Mouse (Mus musculus) kidney, postnatal 10 days (tissue): Measurements from ENCODE around the gene Rhbdd3.
A peak's percentile ranks its signal among the peaks of the same experiment; 100 is the strongest.

ENCODE experiments used
- DNase-seq: peaks from one replicate; pipeline ENCODE4 v3.0.0; 2021; ENCODE audit warnings: mixed read lengths

Rhbdd3 gene

DNA sequence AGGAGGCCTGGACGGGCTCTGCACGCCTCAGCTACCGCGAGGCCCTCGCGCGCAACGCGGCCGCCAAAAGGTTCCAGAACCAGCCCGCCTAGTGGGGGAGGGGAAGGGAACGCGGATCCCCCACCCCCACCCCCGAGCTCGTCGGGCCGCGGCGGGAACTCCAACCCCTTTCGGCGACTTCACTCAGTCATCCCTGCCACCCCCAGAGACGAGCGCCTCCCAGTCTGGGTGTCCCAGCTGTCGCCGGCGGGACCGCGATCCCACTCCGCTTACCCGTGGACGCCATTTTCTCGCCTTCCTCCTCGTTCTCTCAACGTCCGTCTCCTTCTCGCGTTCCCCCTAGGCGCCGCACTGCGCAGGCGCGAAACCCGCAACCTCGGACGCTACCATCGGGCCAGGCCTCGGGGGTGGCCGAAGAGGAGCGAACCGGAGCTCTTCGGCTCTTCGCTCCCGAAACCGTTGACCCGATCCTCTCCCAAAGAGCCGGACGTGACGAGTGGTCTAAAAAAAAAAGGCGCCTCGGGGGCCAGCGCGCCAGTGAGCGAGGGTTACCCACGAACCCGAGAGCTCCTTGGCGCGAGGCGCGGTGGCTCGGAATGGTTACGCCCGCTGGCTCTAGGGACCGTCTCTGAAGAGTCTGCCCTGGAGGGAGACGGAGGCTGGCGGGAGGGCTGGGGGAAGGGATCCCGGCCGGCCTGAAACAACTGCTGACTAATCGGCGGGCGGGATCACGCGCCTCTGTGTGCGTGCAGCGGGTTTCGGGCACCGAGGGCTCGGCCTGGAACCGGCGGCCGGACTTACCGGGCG lies at the start of gene Rhbdd3, which contains the start of gene Ewsr1:
Gene Rhbdd3, plus strand, starts transcription at position 191 of the 807 bp plus-strand sequence.
Gene Ewsr1, minus strand, starts transcription at position 531 of the 807 bp plus-strand sequence.
- DNase-seq, result peak; percentile 98

DNA sequence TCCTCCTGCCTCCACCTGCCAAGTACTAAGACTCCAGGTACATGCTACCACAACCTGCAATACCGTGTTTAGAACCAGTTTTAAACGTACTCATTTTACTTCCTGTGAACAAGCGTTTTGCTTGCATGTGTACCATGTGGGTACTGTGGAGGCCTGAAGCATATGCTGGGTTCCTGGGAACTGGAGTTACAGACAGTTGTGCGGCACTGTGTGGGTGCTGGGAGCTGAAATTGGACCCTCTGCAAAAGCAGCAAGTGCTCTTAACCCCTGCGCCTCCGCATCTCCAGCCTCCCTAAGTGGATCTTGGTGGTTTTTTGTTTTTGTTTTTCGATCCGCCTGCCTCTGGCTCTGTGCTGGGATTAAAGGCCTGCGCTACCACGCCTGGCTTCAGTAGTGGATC lies 47.1 kb upstream of the Rhbdd3 start:
- no peak for DNase-seq

DNA sequence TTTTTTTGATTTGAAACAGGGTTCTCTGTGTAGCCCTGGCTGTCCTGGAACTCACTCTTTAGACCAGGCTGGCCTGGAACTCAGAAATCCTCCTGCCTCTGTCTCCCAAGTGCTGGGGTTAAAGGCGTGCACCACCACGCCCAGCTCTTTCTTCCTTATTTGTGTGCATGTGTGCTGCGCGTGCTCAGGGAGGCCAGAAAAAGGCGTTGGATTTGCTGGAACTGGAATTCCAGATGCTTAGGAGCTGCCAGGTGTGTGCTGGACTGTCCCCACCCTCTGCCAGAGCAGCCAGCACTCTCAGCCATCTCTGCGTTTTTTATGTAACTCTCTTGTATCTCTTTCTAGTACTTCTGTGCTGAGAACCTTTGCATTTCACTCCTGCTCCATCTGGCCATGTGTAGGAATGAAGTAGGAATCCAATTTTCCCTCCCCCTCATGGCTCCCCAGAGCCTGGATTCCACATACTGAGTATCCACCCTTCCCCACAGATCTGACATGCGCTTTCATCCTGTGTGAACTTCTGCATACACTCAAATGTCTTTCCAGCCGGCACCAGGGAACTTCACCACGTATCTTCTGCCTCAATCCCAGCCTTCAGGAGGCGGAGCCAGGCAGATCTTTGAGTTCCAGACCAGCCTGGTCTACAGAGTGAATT lies 46.4 kb upstream of the Rhbdd3 start:
- no peak for DNase-seq

DNA sequence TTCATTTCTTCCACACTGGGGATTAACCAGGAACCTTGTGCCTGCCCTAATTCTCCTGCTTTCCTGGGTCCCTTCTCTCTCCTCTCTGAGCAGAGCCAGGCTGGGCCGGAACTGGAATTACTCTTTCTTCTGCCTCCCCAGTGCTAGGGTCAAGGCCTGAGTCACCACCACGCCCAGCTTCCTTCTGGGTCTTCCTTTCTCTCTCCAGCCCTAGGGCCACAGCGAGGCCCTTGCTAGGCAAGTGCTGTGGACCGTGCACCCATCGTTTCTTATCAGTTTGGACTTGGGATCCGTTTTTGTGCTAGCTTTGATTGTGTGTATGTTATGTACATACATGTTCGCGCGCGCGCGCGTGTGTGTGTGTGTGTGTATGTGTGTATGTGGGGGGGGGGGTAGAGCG lies 44.6 kb upstream of the Rhbdd3 start:
- DNase-seq, result no peak

DNA sequence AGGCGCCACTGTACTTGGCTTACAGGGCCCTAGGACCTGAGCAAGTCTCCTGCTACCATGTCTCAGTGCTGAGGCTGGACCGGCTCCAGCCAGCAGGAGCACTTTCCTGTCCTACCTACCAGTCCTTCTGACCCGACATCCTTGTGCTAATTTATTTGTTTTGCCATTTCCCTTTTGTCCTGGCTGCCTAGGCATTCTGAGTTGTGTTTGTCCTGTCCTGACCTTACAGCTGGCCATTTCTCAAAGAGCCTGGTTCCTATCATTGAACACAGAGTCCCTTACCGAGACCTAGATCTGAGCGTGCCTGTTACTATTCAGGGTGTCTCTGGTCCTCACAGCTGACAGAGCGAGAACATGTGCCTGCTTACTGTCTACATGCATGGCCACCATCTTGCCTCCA lies 43.9 kb upstream of the Rhbdd3 start:
- DNase-seq, result peak; percentile 44

DNA sequence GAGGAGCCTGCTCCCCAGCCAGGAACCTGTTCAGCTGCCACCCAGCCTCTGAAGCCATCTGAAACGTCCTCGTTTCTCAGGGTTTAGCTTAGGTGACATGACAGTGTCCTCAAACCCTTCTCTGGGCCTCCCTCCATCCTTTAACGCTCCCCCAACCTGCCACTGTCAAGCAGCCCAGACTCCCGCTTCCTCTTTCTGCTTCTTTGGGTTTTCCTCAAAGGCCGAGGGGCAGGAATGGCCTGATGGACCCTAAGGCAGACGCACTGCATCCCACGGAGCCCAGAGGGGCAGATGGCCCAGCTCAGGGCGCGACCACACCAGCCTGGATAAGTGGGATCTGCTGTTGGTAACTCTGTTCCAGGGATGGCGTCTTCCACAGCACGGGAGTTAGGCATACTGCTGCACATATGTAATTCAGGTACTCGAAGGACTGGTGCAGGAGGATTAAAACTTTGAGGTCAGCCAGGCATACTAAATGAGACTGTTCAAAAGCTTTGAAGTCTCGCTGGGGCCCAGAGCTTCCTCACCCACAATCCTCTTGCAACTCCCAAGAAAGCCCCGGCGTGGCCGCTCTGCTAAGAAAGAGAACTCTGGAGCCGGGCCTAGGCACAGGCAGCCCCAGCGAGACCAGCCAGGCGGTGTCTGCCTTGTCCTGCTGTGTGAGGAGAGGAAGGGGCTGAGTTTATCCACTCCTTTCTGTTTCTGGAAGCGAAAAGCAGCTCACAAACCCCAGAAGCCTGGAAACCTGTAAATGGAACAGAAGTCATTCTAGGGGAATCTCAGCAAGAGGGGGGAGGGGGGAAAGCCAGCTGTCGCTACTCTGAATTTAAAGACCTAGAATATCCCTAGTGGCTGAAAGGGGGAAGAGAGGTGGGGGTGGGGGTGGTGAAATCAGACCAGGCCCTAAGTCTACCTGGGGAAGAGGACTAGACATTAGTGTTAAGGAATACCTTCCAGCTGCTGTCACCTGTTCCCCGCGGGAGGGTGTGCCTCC lies 42.5 kb upstream of the Rhbdd3 start:
- peak; percentile 28 for DNase-seq

DNA sequence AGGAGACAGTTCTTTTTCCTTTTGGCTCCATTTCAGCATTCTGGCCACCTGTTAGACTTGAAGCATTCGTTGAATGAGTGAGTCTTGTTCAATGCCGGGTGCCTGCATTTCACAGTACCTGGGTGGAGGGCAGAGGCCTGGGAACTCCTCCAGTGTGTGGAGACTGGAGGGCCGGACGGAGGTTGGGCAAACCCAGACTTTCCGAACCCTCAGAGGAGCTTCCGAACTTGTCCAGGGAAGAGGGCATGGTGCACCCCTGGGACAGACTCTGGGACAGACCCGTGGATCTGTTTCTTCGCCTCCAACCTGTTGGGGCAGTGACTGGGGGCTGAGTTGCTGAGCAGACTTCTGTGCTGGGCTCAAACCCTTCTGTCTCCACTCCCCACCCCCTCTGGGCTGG lies 41.7 kb upstream of the Rhbdd3 start:
- DNase-seq, result no peak

DNA sequence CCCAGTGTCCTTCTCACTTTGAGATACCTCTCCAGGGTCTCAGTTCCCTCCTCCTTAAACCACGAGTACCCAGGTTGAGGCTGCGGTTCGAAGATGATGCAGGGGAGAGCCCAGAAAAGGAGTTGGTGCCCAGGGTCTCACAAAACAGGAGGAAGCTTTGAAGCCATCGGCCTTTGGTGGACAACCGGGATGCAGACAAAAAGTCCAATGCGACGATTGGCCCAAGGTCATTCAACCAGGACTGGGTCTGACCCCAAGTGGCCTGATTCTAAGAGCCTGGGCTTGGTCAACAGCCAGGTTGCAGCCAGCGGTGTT lies 41.2 kb upstream of the Rhbdd3 start:
- DNase-seq, result no peak

DNA sequence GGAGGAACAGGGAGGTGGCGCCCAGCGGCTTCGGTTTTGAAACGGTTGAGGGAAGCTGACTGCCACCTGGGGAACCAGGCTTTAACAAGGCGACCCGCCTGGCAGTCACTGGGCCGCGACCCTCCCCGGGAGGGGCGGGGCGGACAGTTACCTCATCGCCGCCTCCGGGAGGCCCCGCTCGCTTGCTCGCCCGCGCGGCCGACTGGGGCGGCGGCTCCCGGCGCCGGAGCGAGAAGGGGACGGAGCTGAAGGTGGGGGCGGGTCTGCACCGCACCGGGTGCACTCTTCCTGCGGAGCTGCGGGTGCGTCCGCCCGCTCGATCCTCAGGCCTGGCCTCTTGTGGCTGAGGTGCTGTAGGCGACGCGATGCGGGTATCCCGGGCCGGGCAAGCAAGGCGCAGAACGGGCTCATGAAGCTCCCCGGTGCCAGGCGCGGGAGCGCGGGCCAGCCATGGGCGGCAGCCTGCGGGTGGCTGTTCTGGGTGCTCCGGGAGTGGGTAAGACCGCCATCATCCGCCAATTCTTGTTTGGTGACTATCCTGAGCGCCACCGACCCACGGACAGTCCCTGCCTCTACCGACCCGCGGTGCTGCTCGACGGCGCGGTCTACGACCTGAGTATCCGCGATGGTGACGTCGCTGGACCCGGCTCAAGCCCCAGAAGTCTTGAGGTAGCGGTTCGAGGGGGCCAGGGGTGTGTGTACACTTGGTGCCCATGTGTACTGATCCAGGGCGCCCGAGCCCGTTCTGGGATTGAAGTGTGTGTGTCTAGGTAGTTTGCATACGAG lies 40.7 kb upstream of the Rhbdd3 start, which contains the start of gene Rasl10a:
Gene Rasl10a, plus strand, starts transcription at position 273 of the 786 bp plus-strand sequence.
- peak; percentile 68 for DNase-seq

DNA sequence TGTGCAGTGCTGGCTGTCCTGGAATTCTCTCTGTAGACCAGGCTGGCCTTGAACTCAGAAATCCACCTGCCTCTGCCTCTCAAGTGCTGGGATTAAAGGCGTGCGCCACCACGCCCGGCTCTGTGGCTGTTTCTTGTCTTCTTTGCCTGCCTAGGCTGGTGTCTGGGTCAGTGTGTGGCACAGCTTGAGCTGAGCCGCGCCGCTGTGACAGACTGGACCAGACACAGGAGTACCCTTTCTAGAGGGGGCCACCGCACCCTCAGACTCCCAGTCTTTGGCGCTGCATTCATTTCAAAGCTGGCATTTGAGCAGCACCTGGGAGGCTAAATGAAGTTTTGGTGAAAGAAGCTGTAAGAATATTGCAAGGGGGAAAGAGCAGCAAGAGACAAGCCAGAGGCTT lies 39.9 kb upstream of the Rhbdd3 start:
- no peak for DNase-seq

DNA sequence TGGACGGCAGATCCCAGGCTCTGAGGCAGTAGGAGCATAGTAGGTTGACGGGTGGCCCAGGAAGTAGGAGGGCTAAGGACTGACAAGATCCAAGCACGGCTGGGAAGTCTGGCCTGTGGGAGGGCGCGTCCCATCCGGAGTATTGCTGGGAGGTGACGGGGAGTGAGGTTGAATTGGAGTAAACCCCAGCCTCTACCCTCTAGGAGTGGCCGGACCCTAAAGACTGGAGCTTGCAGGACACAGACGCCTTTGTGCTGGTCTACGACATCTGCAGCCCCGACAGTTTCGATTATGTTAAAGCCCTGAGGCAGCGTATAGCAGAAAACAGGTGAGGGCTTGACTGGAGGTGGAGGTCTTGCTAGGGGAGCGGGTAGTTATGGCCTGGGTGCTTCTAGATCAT lies 39.5 kb upstream of the Rhbdd3 start:
- peak; percentile 33 for DNase-seq

DNA sequence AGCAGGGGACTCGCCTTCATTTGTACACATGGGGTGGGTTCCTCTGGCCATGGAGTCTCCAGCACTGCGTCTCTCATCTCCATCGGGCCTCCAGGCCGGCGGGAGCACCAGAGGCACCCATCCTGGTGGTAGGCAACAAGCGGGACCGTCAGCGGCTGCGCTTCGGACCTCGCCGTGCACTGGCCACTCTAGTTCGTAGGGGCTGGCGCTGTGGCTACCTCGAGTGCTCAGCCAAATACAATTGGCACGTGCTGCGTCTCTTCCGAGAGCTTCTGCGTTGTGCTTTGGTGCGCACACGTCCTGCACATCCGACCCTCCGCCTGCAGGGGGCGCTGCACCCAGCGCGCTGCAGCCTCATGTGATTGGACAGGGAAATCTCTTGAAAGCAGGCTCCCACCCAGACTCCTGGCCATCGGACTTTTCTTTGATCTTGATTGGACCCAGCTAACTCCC lies 39.0 kb upstream of the Rhbdd3 start:
- DNase-seq, result peak; percentile 42

DNA sequence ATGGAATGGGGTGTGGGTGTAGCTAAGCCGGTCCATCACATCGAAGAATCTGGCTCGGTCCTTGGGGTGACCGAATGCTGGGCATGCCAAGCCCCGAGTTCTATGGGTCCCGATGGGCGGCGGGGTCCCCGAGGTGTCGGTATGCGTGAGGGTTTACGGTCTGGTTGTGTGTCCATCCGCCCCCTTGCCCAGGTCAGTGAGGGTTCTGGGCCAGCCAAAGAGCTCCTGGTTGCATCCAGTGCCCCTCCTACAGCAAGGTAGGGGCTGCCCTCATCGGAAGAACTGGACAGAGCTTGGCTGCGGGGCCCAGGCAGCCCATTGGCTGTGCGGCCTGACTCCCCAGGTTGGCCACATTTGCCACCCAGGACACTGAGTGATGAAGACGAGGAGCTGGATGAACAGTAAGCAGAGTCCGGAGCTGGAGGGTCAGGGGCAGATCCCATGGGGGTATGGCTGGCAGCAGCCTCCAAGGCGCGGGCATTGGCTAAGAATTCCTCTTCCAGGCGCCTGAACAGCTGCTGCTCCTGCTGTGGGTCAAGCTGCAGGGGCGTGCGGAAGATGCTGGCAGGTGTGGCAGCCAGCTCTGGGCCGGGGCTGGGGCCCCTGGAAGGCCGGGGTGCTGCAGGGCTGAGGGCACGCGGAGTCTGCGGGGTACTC lies 37.8 kb upstream of the Rhbdd3 start:
- DNase-seq, result peak; percentile 36

DNA sequence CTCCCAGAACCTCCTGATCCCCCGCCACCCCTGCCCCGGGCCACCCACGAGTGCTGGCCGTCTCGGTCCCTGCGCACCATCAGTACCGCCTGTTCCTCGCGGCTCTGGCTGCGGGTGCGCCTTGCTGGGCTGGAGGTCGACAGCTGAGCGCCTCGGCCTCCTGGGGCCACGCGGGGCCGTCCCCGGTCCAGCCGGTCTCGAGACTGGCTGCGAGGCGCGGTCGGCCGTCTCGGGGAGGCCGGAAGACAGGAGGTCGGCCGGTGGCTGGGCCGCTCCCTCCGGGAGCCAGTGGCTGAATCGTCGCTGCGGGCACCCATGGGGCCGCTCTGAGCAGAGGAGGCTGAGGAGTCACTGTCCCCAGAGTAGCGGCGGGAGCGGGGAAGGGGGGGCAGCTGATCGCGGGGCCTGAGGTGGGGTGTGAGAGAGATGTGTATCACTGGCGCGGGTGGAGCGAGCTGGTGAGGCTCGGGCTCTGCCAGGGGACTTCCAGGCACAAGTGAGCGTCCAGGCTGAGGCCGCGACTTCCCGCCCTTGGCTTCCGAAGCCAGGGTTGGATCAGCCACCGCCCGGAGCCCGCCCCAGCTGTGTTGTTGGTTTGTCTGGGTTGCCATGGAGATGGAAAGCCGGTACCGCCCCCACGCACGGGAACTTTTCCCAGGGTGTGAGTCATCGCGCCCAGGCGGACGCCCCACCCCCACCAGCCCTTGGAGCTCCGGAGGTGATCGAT lies 37.1 kb upstream of the Rhbdd3 start:
- peak; percentile 95 for DNase-seq

DNA sequence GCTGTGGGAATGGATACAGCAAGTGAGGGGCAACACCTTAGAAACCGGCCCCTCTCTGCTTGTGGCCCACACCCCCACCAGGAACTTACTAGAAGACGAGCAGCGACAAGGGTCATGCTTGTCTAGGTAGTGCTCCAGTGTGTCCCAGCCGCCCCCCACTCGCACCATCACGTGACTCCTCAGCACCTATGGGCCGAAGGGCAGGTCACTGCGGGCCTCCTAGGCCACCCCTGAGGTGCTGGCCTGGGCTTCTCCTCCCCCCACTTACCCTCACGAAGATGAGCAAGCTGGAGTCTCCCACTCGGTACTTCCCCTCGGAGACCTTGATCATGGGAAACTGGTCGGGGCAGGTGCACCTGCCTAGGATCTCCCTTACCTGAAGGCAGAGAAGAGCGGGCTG lies 36.4 kb upstream of the Rhbdd3 start:
- DNase-seq, result peak; percentile 26

DNA sequence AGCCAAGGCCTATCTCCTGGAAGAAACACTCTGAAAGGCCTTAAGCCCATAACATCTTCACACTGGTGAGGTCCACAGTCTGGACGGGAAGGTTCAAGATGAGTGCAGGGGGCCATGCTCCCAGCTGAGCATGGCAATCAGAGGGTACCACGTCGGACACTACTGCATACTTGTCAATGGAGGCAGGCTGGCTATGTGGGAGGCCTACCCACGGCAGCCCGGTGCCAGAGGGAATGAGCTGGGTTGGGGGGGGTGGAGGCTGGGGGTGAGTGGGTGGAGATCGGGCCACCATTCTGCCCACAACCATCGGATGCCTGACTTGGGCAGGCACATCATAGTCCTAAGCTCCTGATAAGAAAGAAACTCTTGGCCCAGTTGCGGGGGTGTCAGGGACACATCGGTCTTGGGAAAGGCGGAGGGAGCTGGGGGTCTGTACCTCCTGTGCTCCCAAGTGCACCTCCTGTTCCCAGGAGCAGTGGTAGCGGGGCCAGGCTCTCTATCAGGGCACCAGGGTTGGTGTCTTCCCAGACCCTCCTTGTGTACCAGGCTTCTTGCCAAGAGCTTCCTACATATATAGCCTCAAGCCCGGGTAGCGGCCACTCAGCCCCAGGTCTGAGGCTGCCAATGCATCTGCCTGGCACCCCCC lies 35.7 kb upstream of the Rhbdd3 start:
- DNase-seq, result no peak

DNA sequence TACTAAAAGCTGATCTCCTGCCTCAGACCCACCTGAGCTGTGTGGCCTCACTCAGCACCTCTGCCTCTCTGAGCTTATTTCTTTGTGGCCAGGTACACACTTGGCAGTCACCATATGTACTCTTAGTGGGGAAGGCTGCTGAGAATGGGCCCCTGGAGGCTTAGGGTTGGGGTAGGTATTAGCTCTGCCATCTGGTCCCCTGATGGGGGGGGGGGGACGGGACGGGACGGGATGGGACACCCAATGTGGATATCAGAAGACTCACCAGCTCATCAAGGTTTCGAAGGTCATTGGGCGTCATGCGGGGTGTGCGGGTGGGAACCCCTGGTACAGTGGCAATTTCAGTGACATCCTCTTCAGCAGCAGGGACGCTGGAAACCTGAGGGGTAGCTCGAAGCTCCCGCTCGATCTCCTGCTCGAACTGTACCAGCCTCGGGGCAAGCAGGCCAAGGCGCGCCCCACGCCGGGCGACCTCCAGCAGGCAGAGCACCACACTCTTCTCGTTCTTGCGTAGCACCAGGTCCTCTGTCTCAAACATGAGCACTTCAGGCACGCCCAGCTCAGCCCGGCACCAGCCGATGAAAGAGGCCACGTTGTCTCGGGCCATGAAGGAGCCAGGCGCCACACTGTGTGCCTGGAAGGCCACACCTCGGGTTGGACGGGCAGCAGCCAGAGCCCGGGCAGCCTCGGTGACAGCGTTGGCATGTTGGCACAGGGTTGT lies 35.0 kb upstream of the Rhbdd3 start:
- DNase-seq, result peak; percentile 46

DNA sequence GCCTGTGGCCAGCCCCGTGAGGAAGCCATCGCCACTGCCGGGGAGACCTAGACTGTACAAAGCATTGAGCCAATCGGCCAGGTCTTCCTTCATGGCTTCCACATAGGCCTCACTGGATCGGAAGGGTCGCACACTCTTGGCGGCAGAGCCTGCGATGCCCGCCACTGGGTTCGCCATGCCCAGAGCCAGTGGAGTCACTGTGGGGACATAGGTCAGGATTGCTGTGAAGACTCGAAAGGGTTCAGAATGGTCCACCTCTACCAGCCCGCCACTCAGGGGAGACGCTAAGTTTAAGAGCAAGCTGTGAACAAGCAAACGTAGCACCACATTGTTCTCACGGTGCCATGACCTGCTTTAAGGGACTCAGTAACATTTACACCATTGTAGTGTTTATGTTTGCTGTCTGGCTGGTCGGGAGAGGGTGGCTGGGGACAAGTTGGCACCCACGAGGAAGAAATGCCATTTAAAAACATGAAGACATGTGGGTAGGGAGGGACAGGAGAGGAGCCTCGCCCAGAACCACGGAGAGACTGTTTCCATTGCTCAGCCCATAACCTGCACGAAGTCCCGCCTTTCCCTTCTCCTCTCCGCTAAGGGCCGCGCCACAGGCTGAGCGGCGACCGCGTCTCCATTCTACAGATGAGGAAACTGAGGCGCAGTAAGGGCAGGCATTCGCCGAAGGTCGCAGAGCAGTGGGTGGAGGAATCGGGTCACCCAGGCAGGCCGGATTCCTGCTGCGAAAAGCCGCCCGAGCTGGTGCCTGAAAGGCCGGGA lies 34.3 kb upstream of the Rhbdd3 start:
- no peak for DNase-seq
